Mouse (Mus musculus): Measurements from ENCODE around the gene Cog1. TPM values are rescaled to one million over a fixed set of nuclear protein-coding genes. Genes with fewer than 3 reads are reported as not detected.

The Cog1 gene
- polyA plus RNA-seq (2015; fragmentation: Nextera tagmentation; extraction: Ambion mirVana), result 19.6 and 20.9 TPM in 2 replicates

GRCm38 (mm10) chr11:113648690-113649352 lies at the start of gene Cog1:
Gene Cog1, plus strand, starts transcription at chr11:113649169.
- WGBS, result 39% methylated on average over 26 of the region's 26 CpGs
- no peak for ATAC-seq

DNA sequence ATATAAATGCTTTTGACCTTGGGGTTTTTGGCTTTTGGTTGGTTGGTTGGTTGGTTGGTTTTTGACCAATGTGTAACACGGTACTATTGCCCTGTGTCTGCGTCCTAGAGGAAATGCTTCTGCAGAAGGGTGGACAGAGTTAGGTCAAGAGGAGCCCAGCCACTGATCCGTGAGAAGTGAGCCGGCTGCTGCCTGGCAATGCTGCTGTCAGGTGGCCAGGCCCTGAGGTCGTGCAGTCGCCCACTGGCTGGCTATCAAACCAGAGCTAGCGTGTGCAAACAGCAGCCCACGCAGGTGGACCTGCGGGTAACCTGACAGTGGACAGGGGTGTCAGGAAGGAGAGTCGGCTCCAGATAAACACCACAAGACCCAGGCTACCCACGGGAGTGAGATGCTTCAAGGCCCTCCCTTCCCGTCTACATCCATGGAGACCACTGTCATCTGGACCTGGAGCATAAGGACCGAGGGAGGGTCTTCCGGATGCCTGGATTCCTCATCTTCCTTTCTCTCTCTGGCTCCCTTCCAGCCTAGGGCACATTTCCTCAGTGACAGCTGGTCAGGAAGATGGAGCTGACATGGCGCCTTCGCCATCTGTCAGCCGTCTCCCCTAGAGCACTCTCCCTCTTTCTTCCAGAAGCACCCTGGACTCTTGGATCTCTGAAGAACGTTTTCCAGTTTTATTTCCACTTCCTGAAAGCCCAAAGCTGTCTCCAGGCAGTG lies 48.3 kb upstream of the Cog1 start:
- Histone ChIP-seq H3K36me3 (ENCODE audit: control insufficient read depth, insufficient read depth) (no peaks in the 10 kb centered on the region), H3K27ac (ENCODE audit: low read depth, low read length) (no peak overlapping the region), H3K4me1 (replicated peaks; ENCODE audit: control insufficient read depth, insufficient read depth, low read length) (no peaks in the 10 kb centered on the region), H3K9ac (ENCODE audit: low read depth, low read length) (no peak overlapping the region), H3K4me3 (ENCODE audit: low read depth, low read length) (no peak overlapping the region), H3K27me3 (replicated peaks; ENCODE audit: control insufficient read depth, insufficient read depth, low read length) (no peaks in the 10 kb centered on the region), H3K4me2 (replicated peaks; ENCODE audit: low read depth) (no peak overlapping the region), H3K9me3 (ENCODE audit: control insufficient read depth) (no peaks in the 10 kb centered on the region)
- TF ChIP-seq CTCF (IDR thresholded peaks at IDR 0.05; ENCODE audit: low read depth), result no peak
- no peak for ATAC-seq
- WGBS, result 83% methylated on average over 18 of the region's 18 CpGs

More at GRCm38 (mm10) chr11:113648690-113649352, at the start of gene Cog1:
- Histone ChIP-seq H3K36me3 (ENCODE audit: control insufficient read depth, insufficient read depth) (peaks cover 19% of the 10 kb centered on the region), H3K4me2 (replicated peaks; ENCODE audit: low read depth) (peak within 1 kb of the TSS; percentile 68), H3K27me3 (replicated peaks; ENCODE audit: control insufficient read depth, insufficient read depth, low read length) (no peaks in the 10 kb centered on the region), H3K27ac (ENCODE audit: low read depth, low read length) (peak within 1 kb of the TSS; percentile 92), H3K9me3 (ENCODE audit: control insufficient read depth) (no peaks in the 10 kb centered on the region), H3K4me3 (ENCODE audit: low read depth, low read length) (peak within 1 kb of the TSS; percentile 98), H3K4me1 (replicated peaks; ENCODE audit: control insufficient read depth, insufficient read depth, low read length) (peaks cover 3% of the 10 kb centered on the region; the same call in 1 of the 2 replicates), H3K9ac (ENCODE audit: low read depth, low read length) (peak within 1 kb of the TSS; percentile 81)
- no peak for TF ChIP-seq CTCF (IDR thresholded peaks at IDR 0.05; ENCODE audit: low read depth)

DNA sequence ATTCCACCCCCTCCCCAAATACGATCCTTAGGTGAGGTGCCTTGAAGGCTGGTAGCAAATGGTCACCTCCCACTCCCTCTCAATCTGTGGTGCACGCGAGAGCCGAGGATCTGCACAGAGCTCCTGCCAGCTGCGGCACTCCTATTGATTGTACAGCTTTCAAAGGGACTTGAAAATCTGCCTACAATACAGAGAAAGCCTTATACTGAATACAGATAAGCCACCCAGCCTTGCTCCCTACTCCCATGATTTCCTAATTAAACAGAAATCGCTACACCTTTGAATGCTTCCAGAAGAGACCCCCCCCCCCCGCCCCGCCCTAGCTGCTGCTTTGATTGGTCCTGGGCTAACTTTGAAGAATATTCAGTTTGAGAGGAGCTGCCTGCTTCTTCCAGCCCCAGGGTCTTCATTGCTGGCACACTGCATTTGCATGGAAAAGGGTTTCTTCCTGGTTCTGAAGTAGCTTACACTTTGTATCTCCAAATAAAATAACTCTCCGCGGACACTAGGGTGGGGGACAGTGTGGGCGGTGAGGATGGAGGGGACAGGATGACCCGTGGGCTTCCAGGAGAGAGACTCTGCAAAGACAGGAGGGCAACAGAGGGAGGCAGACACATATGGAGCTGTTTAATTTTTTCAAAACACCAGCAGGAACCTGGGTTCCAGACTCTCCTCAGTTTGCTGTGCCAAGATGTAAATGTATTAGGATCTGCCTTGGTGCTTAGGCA lies 47.2 kb upstream of the Cog1 start:
- no peak for TF ChIP-seq CTCF (IDR thresholded peaks at IDR 0.05; ENCODE audit: low read depth)
- no peaks in the 10 kb centered on the region for H3K36me3 ChIP-seq (ENCODE audit: control insufficient read depth, insufficient read depth)
- ATAC-seq, result no peak
- 61% methylated on average over 12 of the region's 12 CpGs for WGBS
- no peaks in the 10 kb centered on the region for H3K9me3 ChIP-seq (ENCODE audit: control insufficient read depth)
- no peak overlapping the region for H3K27ac ChIP-seq (ENCODE audit: low read depth, low read length)
- no peak overlapping the region for H3K4me2 ChIP-seq (replicated peaks; ENCODE audit: low read depth)
- no peak overlapping the region for H3K4me3 ChIP-seq (ENCODE audit: low read depth, low read length)
- H3K9ac ChIP-seq (ENCODE audit: low read depth, low read length), result no peak overlapping the region
- H3K4me1 ChIP-seq (replicated peaks; ENCODE audit: control insufficient read depth, insufficient read depth, low read length), result no peaks in the 10 kb centered on the region
- no peaks in the 10 kb centered on the region for H3K27me3 ChIP-seq (replicated peaks; ENCODE audit: control insufficient read depth, insufficient read depth, low read length)

DNA sequence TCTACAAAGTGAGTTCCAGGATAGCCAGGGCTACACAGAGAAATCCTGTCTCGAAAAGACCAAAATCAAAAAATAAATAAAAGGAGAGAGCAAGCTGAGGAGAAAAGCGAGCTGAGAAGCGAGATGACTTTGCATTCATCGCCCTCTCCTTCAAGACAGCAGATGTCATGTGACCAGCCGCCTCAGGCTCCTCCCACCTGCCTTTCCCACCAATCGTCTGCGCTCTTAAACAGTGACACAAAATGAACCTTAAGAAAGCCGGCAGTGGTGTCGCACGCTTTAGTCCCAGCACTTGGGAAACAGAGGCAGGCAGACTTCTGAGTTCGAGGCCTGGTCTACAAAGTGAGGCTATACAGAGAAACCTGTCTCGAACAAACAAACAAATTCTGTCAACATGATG lies 41.4 kb upstream of the Cog1 start:
- no peak for TF ChIP-seq CTCF (IDR thresholded peaks at IDR 0.05; ENCODE audit: low read depth)
- 97% methylated on average over 12 of the region's 12 CpGs for WGBS

GRCm38 (mm10) chr11:113609581-113609980 lies 39.4 kb upstream of the Cog1 start:
- ATAC-seq, result no peak
- Histone ChIP-seq H3K36me3 (ENCODE audit: control insufficient read depth, insufficient read depth) (no peaks in the 10 kb centered on the region), H3K4me2 (replicated peaks; ENCODE audit: low read depth) (0 out of 2 replicates have a peak overlapping the region, but pooled peaks have one; percentile 6), H3K9me3 (ENCODE audit: control insufficient read depth) (no peaks in the 10 kb centered on the region), H3K4me3 (ENCODE audit: low read depth, low read length) (no peak overlapping the region), H3K9ac (ENCODE audit: low read depth, low read length) (no peak overlapping the region), H3K27ac (ENCODE audit: low read depth, low read length) (no peak overlapping the region), H3K4me1 (replicated peaks; ENCODE audit: control insufficient read depth, insufficient read depth, low read length) (no peaks in the 10 kb centered on the region), H3K27me3 (replicated peaks; ENCODE audit: control insufficient read depth, insufficient read depth, low read length) (no peaks in the 10 kb centered on the region)
- TF ChIP-seq CTCF (IDR thresholded peaks at IDR 0.05; ENCODE audit: low read depth), result no peak
- 33% methylated on average over 5 of the region's 5 CpGs for WGBS

More for the DNA sequence above, 41.4 kb upstream of the Cog1 start:
- Histone ChIP-seq H3K9me3 (ENCODE audit: control insufficient read depth) (no peaks in the 10 kb centered on the region), H3K27ac (ENCODE audit: low read depth, low read length) (no peak overlapping the region), H3K4me2 (replicated peaks; ENCODE audit: low read depth) (no peak overlapping the region), H3K27me3 (replicated peaks; ENCODE audit: control insufficient read depth, insufficient read depth, low read length) (no peaks in the 10 kb centered on the region), H3K4me1 (replicated peaks; ENCODE audit: control insufficient read depth, insufficient read depth, low read length) (no peaks in the 10 kb centered on the region), H3K9ac (ENCODE audit: low read depth, low read length) (no peak overlapping the region), H3K36me3 (ENCODE audit: control insufficient read depth, insufficient read depth) (no peaks in the 10 kb centered on the region), H3K4me3 (ENCODE audit: low read depth, low read length) (no peak overlapping the region)
- no peak for ATAC-seq

- Histone ChIP-seq H3K4me1 (replicated peaks; ENCODE audit: control insufficient read depth, insufficient read depth, low read length) (no peaks in the 10 kb centered on the region), H3K27ac (ENCODE audit: low read depth, low read length) (no peak overlapping the region), H3K9me3 (ENCODE audit: control insufficient read depth) (no peaks in the 10 kb centered on the region), H3K36me3 (ENCODE audit: control insufficient read depth, insufficient read depth) (no peaks in the 10 kb centered on the region), H3K9ac (ENCODE audit: low read depth, low read length) (no peak overlapping the region), H3K27me3 (replicated peaks; ENCODE audit: control insufficient read depth, insufficient read depth, low read length) (no peaks in the 10 kb centered on the region), H3K4me2 (replicated peaks; ENCODE audit: low read depth) (0 out of 2 replicates have a peak overlapping the region, but pooled peaks have one; percentile 6), H3K4me3 (ENCODE audit: low read depth, low read length) (no peak overlapping the region)
- no peak for TF ChIP-seq CTCF (IDR thresholded peaks at IDR 0.05; ENCODE audit: low read depth)
- ATAC-seq, result no peak
- 37% methylated on average over 5 of the region's 5 CpGs for WGBS
Observed at GRCm38 (mm10) chr11:113610266-113610665, 38.7 kb upstream of the Cog1 start.

All from intestine, postnatal 0 days (tissue).